Mouse (Mus musculus) liver, embryonic 14 days (tissue): ENCODE measurements around the gene Sri. TPM values are rescaled to one million over a fixed set of nuclear protein-coding genes. Genes with fewer than 3 reads are reported as not detected.

ENCODE experiments used
- polyA plus RNA-seq: library from polyadenylated mRNA; depleted of rRNA; stranded (reverse); fragments of >200 nt; gene quantifications from 2 replicates; pipeline ENCODE4 v1.2.3, GENCODE M21; 2012; rRNA removed

Gene Sri
- polyA plus RNA-seq = 88.4 and 112 TPM in 2 replicates

DNA sequence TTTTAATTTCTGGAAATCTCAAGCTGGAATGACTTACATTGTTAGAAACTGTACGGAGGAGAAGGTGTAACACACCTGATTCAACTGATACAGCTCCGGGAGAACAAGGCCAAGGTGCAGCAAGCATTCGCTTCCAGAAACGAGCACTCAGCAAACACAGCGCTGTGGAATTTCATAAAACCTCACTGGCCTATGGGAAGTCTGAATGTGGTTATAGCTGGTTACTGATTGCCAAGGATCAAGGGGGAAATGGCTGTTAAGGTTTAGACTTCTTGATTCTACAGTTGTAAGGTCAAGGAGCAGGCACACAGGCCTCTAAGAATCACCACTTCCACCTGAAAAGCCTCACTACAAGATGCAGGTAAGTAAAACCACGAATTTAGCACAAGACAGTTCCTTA lies at the start of gene Sri:
Gene Sri (plus strand): TSS at position 224 of the 400 bp plus-strand sequence.

Other genes starting within 250 kb of the Sri start
- gene Steap4, start 85.6 kb upstream of the Sri start, polyA plus RNA-seq = 2.4 and 2.5 TPM in 2 replicates